Mouse (Mus musculus): ENCODE measurements around the gene Xntrpc. TPM values are rescaled to one million over a fixed set of nuclear protein-coding genes. Genes with fewer than 3 reads are reported as not detected.
A peak's percentile ranks its signal among the peaks of the same experiment; 100 is the strongest.

Gene Xntrpc
- polyA plus RNA-seq, 1 experiment from 2014 or later = 1.7 TPM

GRCm38 (mm10) chr7:102087336-102087735 lies 21.8 kb downstream of the Xntrpc start:
- H3K36me3 ChIP-seq = peaks cover 65% of the 10 kb centered on the region
- H3K27me3 ChIP-seq (ENCODE audit: insufficient read depth, poor library complexity, severe bottlenecking) = no peaks in the 10 kb centered on the region
- 83% methylated on average over 4 of the region's 4 CpGs for WGBS
- no peak for DNase-seq (ENCODE audit: low spot score)
- H3K4me1 ChIP-seq = no peaks in the 10 kb centered on the region
- H3K27ac ChIP-seq = no peak overlapping the region
- no peaks in the 10 kb centered on the region; the same call in 1 of the 2 replicates for H3K9me3 ChIP-seq
- no peak overlapping the region for H3K4me3 ChIP-seq

- Histone ChIP-seq H3K27ac (peak overlapping the region; percentile 80), H3K4me1 (peaks cover 43% of the 10 kb centered on the region), H3K9me3 (no peaks in the 10 kb centered on the region), H3K4me3 (peak overlapping the region; percentile 49), H3K27me3 (ENCODE audit: insufficient read depth, poor library complexity, severe bottlenecking) (no peaks in the 10 kb centered on the region), H3K36me3 (0 out of 2 replicates have a peak, but pooled peaks cover 3% of the 10 kb centered on the region)
- 3% methylated on average over 30 of the region's 30 CpGs for WGBS
- peak; percentile 87 for DNase-seq (ENCODE audit: low spot score)
These were observed 34.5 kb downstream of the Xntrpc start for GRCm38 (mm10) chr7:102099760-102100661.

- no peak for DNase-seq (ENCODE audit: low spot score)
These were observed 35.4 kb downstream of the Xntrpc start for GRCm38 (mm10) chr7:102100868-102101267.

GRCm38 (mm10) chr7:102101487-102101886 lies 36.0 kb downstream of the Xntrpc start, which contains the start of gene Art1:
Gene Art1, plus strand, starts transcription at chr7:102101743.
- Histone ChIP-seq H3K36me3 (no peaks in the 10 kb centered on the region), H3K27me3 (ENCODE audit: insufficient read depth, poor library complexity, severe bottlenecking) (no peaks in the 10 kb centered on the region), H3K9me3 (no peaks in the 10 kb centered on the region), H3K27ac (peak within 1 kb of the TSS; percentile 80), H3K4me3 (peak within 1 kb of the TSS; percentile 23; the same call in 1 of the 2 replicates), H3K4me1 (peaks cover 46% of the 10 kb centered on the region)
- no peak for DNase-seq (ENCODE audit: low spot score)
- WGBS = 34% methylated on average over 5 of the region's 5 CpGs

More at GRCm38 (mm10) chr7:102100868-102101267, 35.4 kb downstream of the Xntrpc start:
- Histone ChIP-seq H3K9me3 (no peaks in the 10 kb centered on the region), H3K27ac (peak overlapping the region; percentile 80), H3K36me3 (no peaks in the 10 kb centered on the region), H3K27me3 (ENCODE audit: insufficient read depth, poor library complexity, severe bottlenecking) (no peaks in the 10 kb centered on the region), H3K4me1 (peaks cover 43% of the 10 kb centered on the region), H3K4me3 (no peak overlapping the region)
- WGBS = 54% methylated on average over 5 of the region's 5 CpGs

GRCm38 (mm10) chr7:102102241-102102640 lies 36.7 kb downstream of the Xntrpc start:
- DNase-seq (ENCODE audit: low spot score) = no peak
- H3K4me3 ChIP-seq = no peak overlapping the region
- no peaks in the 10 kb centered on the region for H3K9me3 ChIP-seq
- WGBS = 41% methylated on average over 8 of the region's 8 CpGs
- peaks cover 54% of the 10 kb centered on the region for H3K4me1 ChIP-seq
- H3K36me3 ChIP-seq = no peaks in the 10 kb centered on the region
- H3K27ac ChIP-seq = peak overlapping the region; percentile 80
- no peaks in the 10 kb centered on the region for H3K27me3 ChIP-seq (ENCODE audit: insufficient read depth, poor library complexity, severe bottlenecking)

GRCm38 (mm10) chr7:102102696-102103095 lies 37.2 kb downstream of the Xntrpc start:
- Histone ChIP-seq H3K36me3 (no peaks in the 10 kb centered on the region), H3K4me1 (peaks cover 54% of the 10 kb centered on the region), H3K4me3 (peak overlapping the region; percentile 12; the same call in 1 of the 2 replicates), H3K9me3 (no peaks in the 10 kb centered on the region), H3K27me3 (ENCODE audit: insufficient read depth, poor library complexity, severe bottlenecking) (no peaks in the 10 kb centered on the region), H3K27ac (peak overlapping the region; percentile 80)
- DNase-seq (ENCODE audit: low spot score) = no peak
- 51% methylated on average over 6 of the region's 6 CpGs for WGBS

GRCm38 (mm10) chr7:102103555-102103954 lies 38.0 kb downstream of the Xntrpc start:
- Histone ChIP-seq H3K9me3 (no peaks in the 10 kb centered on the region), H3K4me1 (peaks cover 54% of the 10 kb centered on the region), H3K4me3 (no peak overlapping the region), H3K36me3 (no peaks in the 10 kb centered on the region), H3K27me3 (ENCODE audit: insufficient read depth, poor library complexity, severe bottlenecking) (no peaks in the 10 kb centered on the region), H3K27ac (no peak overlapping the region)
- no peak for DNase-seq (ENCODE audit: low spot score)
- 64% methylated on average over 2 of the region's 2 CpGs for WGBS

- no peak overlapping the region for H3K4me3 ChIP-seq
- 0 out of 2 replicates have a peak overlapping the region, but pooled peaks have one; percentile 3 for H3K27ac ChIP-seq
- 62% methylated on average over 5 of the region's 5 CpGs for WGBS
- peaks cover 51% of the 10 kb centered on the region for H3K4me1 ChIP-seq
- no peaks in the 10 kb centered on the region for H3K9me3 ChIP-seq
- no peaks in the 10 kb centered on the region for H3K36me3 ChIP-seq
- no peak for DNase-seq (ENCODE audit: low spot score)
- H3K27me3 ChIP-seq (ENCODE audit: insufficient read depth, poor library complexity, severe bottlenecking) = no peaks in the 10 kb centered on the region
These were observed 38.6 kb downstream of the Xntrpc start for GRCm38 (mm10) chr7:102104126-102104525.

GRCm38 (mm10) chr7:102106700-102107141 lies 41.2 kb downstream of the Xntrpc start:
- WGBS = 8% methylated on average over 23 of the region's 23 CpGs
- H3K27me3 ChIP-seq (ENCODE audit: insufficient read depth, poor library complexity, severe bottlenecking) = no peaks in the 10 kb centered on the region
- peak; percentile 80 for DNase-seq (ENCODE audit: low spot score)
- H3K4me3 ChIP-seq = peak overlapping the region; percentile 61
- H3K4me1 ChIP-seq = peaks cover 27% of the 10 kb centered on the region
- H3K9me3 ChIP-seq = no peaks in the 10 kb centered on the region
- no peaks in the 10 kb centered on the region for H3K36me3 ChIP-seq
- H3K27ac ChIP-seq = peak overlapping the region; percentile 78

GRCm38 (mm10) chr7:102108206-102108605 lies 42.7 kb downstream of the Xntrpc start:
- H3K4me1 ChIP-seq = peaks cover 13% of the 10 kb centered on the region
- DNase-seq (ENCODE audit: low spot score) = no peak
- H3K27me3 ChIP-seq (ENCODE audit: insufficient read depth, poor library complexity, severe bottlenecking) = peaks cover 5% of the 10 kb centered on the region
- no peak overlapping the region for H3K27ac ChIP-seq
- no peak overlapping the region for H3K4me3 ChIP-seq
- H3K9me3 ChIP-seq = no peaks in the 10 kb centered on the region
- WGBS = 75% methylated on average over 1 of the region's 1 CpGs
- H3K36me3 ChIP-seq = no peaks in the 10 kb centered on the region

- Histone ChIP-seq H3K4me1 (peaks cover 12% of the 10 kb centered on the region), H3K27me3 (ENCODE audit: insufficient read depth, poor library complexity, severe bottlenecking) (peaks cover 12% of the 10 kb centered on the region), H3K4me3 (no peak within 1 kb of the TSS), H3K27ac (no peak within 1 kb of the TSS), H3K36me3 (no peaks in the 10 kb centered on the region), H3K9me3 (no peaks in the 10 kb centered on the region)
- no peak for DNase-seq (ENCODE audit: low spot score)
- 77% methylated on average over 7 of the region's 7 CpGs for WGBS
These were observed 43.7 kb downstream of the Xntrpc start, which contains the start of gene Art5 for GRCm38 (mm10) chr7:102109171-102109570. Gene Art5, minus strand, starts transcription at chr7:102109489.

- no peak for DNase-seq (ENCODE audit: low spot score)
- Histone ChIP-seq H3K4me1 (peaks cover 12% of the 10 kb centered on the region), H3K36me3 (no peaks in the 10 kb centered on the region), H3K27me3 (ENCODE audit: insufficient read depth, poor library complexity, severe bottlenecking) (peaks cover 12% of the 10 kb centered on the region), H3K27ac (no peak overlapping the region), H3K4me3 (no peak overlapping the region), H3K9me3 (no peaks in the 10 kb centered on the region)
- WGBS = 87% methylated on average over 4 of the region's 4 CpGs
These were observed 44.2 kb downstream of the Xntrpc start for GRCm38 (mm10) chr7:102109746-102110145.

- Histone ChIP-seq H3K36me3 (peaks cover 4% of the 10 kb centered on the region; the same call in 1 of the 2 replicates), H3K4me3 (no peak overlapping the region; the same call in 1 of the 2 replicates), H3K4me1 (peaks cover 7% of the 10 kb centered on the region; the same call in 1 of the 2 replicates), H3K9me3 (no peaks in the 10 kb centered on the region), H3K27me3 (ENCODE audit: insufficient read depth, poor library complexity, severe bottlenecking) (peaks cover 12% of the 10 kb centered on the region), H3K27ac (no peak overlapping the region)
- 64% methylated on average over 45 of the region's 45 CpGs for WGBS
- no peak for DNase-seq (ENCODE audit: low spot score)
These were observed 47.7 kb downstream of the Xntrpc start for GRCm38 (mm10) chr7:102113151-102113729.

Measured in heart, embryonic 10.5 days (tissue).